Mouse (Mus musculus) layer of hippocampus, postnatal 10 days (tissue): ENCODE results near the gene Psmc3. TPM values are rescaled to one million over a fixed set of nuclear protein-coding genes. Genes with fewer than 3 reads are reported as not detected.
"Not testable (repeated sequence)": the region's sequence is repeated elsewhere in the genome, so short reads cannot be mapped to it uniquely, and the experiment has no call there.

ENCODE experiments used
- DNase-seq, 2 experiments: peaks; one replicate each; pipeline ENCODE4 v3.0.0; 2021; ENCODE audit warnings: low spot score in 2 of 2
- total RNA-seq, 2 experiments: library from RNA; stranded (reverse); gene quantifications; 2 replicates each; pipeline ENCODE4 v1.2.3; 2021

Psmc3 gene
- total RNA-seq, 2 experiments from 2014 or later, result 190 to 221 TPM

DNA sequence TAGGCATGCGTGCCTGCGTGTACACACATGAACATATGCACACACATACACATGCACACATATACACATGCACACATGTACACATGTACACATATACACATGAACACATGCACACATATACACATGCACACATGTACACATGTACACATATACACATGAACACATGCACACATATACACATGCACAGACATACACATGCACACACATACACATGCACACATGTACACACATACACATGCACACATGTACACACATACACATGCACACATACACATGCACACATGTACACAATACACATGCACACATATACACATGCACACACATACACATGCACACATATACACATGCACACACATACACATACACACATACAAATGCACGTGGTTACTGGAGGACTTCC, 58.0 kb downstream of the Psmc3 start:
- not testable (repeated sequence) for DNase-seq

DNA sequence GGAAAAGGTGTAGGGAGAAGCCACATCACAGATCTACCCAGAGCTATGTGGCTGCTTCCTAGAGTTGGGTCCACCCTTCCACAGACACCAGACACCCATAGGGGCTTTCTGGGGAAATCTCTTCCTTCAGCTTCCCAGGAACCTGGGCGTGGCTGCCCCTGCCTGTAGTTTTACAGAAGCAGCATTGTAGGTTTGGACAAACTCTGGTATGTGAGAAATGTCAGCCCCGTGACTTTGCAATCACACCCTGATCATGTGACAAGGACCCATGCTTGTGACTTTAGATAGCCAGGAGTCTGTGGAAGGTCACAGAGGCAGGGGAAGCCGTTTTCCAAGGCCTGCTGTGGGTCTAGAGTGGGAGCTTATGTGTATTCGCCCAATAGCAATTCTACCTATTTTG, 58.7 kb downstream of the Psmc3 start:
- no peak for DNase-seq

DNA sequence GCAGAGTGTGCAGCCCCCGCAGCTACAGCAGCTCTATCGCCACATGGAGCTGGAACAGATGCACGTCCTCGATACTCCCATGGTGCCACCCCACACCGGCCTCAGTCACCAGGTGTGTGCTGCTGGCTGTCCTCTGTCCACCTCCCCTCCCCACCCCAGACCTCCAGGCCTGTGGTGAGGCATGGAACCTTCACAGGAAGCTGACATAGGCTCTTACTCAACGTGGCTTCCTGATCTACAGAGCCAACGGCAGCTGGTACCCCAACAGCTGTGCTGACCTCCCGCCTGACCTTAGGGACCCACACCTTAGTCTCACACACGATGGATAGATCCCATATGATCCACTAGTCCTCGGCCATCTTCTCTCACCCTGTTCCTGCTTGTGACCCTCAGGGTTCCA, 59.5 kb downstream of the Psmc3 start:
- DNase-seq, result no peak

DNA sequence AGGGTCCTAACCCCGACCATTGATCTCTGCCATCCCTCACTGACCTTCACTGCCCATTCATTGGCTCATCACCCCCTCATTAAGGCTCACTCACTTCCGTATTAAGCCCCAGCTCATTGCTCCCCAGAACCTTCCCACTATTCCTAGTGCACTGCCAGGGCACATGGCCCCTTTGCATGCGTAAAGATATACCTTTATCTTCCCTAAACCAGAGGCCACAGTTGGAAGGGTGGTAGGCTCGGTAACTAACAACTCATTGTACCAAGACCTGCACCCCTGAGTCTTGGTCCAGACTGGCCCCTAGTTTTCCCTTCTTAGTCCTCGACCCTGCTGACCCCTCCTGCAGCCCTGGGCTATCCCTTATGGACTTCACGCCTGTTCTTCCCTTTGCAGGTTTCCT, 60.0 kb downstream of the Psmc3 start:
- no peak for DNase-seq

DNA sequence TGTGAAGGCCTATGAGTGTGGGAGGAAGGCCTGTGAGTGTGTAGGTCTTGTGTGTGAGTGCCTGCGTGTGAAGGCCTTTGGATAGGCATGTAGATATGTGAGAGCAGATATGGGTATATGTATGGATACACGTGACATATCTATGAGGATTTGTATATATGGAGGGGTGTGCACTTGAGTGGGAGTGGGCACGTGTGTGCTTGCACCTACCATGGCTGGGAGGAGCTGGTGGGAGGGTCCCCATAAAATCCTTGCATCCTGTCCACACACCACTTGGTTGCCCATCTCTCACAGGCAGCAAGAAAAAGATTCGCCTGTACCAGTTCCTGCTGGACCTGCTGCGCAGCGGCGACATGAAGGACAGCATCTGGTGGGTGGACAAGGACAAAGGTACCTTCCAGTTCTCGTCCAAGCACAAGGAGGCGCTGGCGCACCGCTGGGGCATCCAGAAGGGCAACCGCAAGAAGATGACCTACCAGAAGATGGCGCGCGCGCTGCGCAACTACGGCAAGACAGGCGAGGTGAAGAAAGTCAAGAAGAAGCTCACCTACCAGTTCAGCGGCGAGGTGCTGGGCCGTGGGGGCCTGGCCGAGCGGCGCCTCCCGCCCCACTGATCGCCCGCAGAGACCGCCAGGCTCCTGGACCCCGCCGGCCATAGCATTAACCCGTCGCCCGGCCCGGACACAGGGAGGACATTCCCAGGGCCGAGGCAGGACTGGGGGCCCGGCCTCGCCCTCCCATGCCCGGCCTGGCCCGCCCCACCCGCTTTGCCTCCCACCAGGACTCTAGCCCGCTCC, 61.2 kb downstream of the Psmc3 start:
- DNase-seq, result peak; percentile 91 to 94

DNA sequence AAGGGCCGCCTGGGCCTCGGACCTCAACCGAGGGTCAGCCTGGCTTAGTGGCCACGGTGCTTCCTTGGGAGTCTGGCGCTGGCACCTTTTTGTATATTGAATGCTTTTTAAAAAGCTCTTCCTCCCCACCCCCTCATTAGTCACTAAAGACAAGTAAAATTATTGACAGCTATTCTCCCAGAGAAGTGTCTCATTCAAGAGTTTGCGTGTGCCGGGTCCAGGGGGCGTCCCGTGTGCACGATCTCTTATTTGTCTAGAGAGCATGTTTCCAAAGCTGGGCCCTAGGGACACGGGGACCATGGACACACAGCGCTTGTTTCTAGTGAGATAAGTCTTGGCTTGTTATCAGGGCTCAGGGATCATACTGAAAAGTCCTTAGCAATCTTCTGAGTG, 61.8 kb downstream of the Psmc3 start:
- DNase-seq, result no peak

Other genes starting within 250 kb of the Psmc3 start
- 100 to 1,000 TPM; 141 to 156 TPM for gene Mtch2, start 206.9 kb upstream of the Psmc3 start, total RNA-seq
- 100 to 1,000 TPM; 157 to 186 TPM for gene C1qtnf4, start 168.1 kb upstream of the Psmc3 start, total RNA-seq
- gene Kbtbd4, start 149.3 kb upstream of the Psmc3 start, total RNA-seq, result 10 to 100 TPM; 30.9 to 34.9 TPM
- 100 to 1,000 TPM; 224 to 227 TPM for gene Ndufs3, start 149.2 kb upstream of the Psmc3 start, total RNA-seq
- 100 to 1,000 TPM; 109 to 116 TPM for gene Celf1, start 113.6 kb upstream of the Psmc3 start, total RNA-seq
- gene Rapsn, start 18.4 kb upstream of the Psmc3 start, total RNA-seq, result under 1 TPM in 1 of 2 experiments, not detected in 1; 0.57 TPM
- gene Slc39a13, start 16.4 kb downstream of the Psmc3 start, total RNA-seq, result 10 to 100 TPM; 26.4 to 28.9 TPM
- 1 to 10 TPM; 4.5 to 6.0 TPM for gene Spi1, start 28.4 kb downstream of the Psmc3 start, total RNA-seq
- under 1 TPM; 0.38 to 0.55 TPM for gene Mybpc3, start 64.1 kb downstream of the Psmc3 start, total RNA-seq
- gene Madd, start 129.8 kb downstream of the Psmc3 start, total RNA-seq, result 100 to 1,000 TPM; 170 to 180 TPM
- 1 to 10 TPM; 2.3 to 3.7 TPM for gene Nr1h3, start 148.8 kb downstream of the Psmc3 start, total RNA-seq
- 10 to 100 TPM; 47.3 to 55.0 TPM for gene Acp2, start 148.9 kb downstream of the Psmc3 start, total RNA-seq
- 1 to 10 TPM; 8.9 to 9.4 TPM for gene Ddb2, start 183.0 kb downstream of the Psmc3 start, total RNA-seq
- gene Pacsin3, start 201.9 kb downstream of the Psmc3 start, total RNA-seq, result 10 to 100 TPM; 24.2 to 33.2 TPM
- gene Arfgap2, start 211.0 kb downstream of the Psmc3 start, total RNA-seq, result 10 to 100 TPM; 56.3 to 62.4 TPM